In genomic region chr3:14874402-14875040, GRCm38 (mm10) we compare ENCODE assay signal across 8 mouse cellular contexts. TPM values are rescaled to one million over a fixed set of nuclear protein-coding genes. Genes with fewer than 3 reads are reported as not detected.
A peak's percentile ranks its signal among the peaks of the same experiment; 100 is the strongest.
DNase-seq lines count a peak whose midpoint lies in the region; ATAC-seq and TF ChIP-seq lines count a peak whose summit lies in the region.

No protein-coding gene starts in this region.

- H3K9ac ChIP-seq in liver, postnatal 0 days (replicated peaks), result no peak overlapping the region

- H3K4me3 ChIP-seq in liver, postnatal 0 days (ENCODE audit: low read depth, low read length), result no peak overlapping the region

- H3K4me1 ChIP-seq in liver, postnatal 0 days (ENCODE audit: insufficient read depth), result peaks cover 18% of the 10 kb centered on the region

- peak; percentile 53 for TF ChIP-seq EP300 in liver, postnatal 0 days (IDR thresholded peaks at IDR 0.05; ENCODE audit: low read depth)

- TF ChIP-seq CTCF in liver, postnatal 0 days (IDR thresholded peaks at IDR 0.05; ENCODE audit: low read depth), result peak; percentile 81

- no peaks in the 10 kb centered on the region for H3K36me3 ChIP-seq in liver, postnatal 0 days (replicated peaks; ENCODE audit: insufficient read depth, low read length)

- H3K27me3 ChIP-seq in liver, postnatal 0 days (ENCODE audit: insufficient read depth, low read length), result no peaks in the 10 kb centered on the region

- peak; percentile 50 for ATAC-seq in CD4-positive, CD25-positive, alpha-beta regulatory T cell, adult 4 months
- ATAC-seq in erythroblast, adult 5-6 weeks (replicated peaks; ENCODE audit: low FRiP score, poor library complexity, severe bottlenecking), result 0 out of 2 replicates have a peak, but pooled peaks have one; percentile 12
- no peak for ATAC-seq in liver, postnatal 0 days

- WGBS in liver, postnatal 0 days (ENCODE audit: insufficient replicate concordance), result 39% methylated on average over 8 of the region's 8 CpGs

- no peak overlapping the region for H3K4me2 ChIP-seq in liver, postnatal 0 days (ENCODE audit: low read depth, low read length)

- H3K9me3 ChIP-seq in liver, postnatal 0 days (ENCODE audit: low read length), result no peaks in the 10 kb centered on the region

- DNase-seq in heart, adult 8-10 months (ENCODE audit: low spot score), result peak; percentile 72
- DNase-seq in heart, postnatal 4 days, result no peak
- no peak for DNase-seq in liver, postnatal 0 days
- no peak for DNase-seq in B cell, adult 2 months
- DNase-seq in left cerebral cortex, adult 9 months (ENCODE audit: low spot score in 2 of 2), result no peak
- no peak for DNase-seq in adrenal gland, postnatal 4 days (ENCODE audit: low spot score in 2 of 2)

- no peak overlapping the region for H3K27ac ChIP-seq in liver, postnatal 0 days (ENCODE audit: low read depth)

RNA-seq across cellular contexts. Expression of gene Car3, which starts 11.2 kb away (rescaled TPM):
- 10 to 100 TPM; 19.3 to 24.9 (median 23.7) TPM for total RNA-seq in heart, adult 8-10 months (2022)
- 10 to 100 TPM; 22.0 to 45.6 TPM for total RNA-seq in heart, postnatal 4 days (2021)
- polyA plus RNA-seq in CD4-positive, CD25-positive, alpha-beta regulatory T cell, adult 4 months (2017; shearing (Covaris generic)), result not detected
- total RNA-seq in erythroblast, adult 5-6 weeks (2015; ENCODE audit: low replicate concordance), result 0.38 TPM in 1 of 2 replicates, not detected in the other
- 0.85 TPM in 1 of 2 replicates, not detected in the other for total RNA-seq in erythroblast, adult 5-6 weeks (2017; ENCODE audit: low replicate concordance)
- polyA plus RNA-seq in liver, postnatal 0 days (2015; fragmentation: Nextera tagmentation; extraction: Ambion mirVana), result 38.8 and 39.0 TPM in 2 replicates
- 100 to 1,000 TPM; 819 to 922 TPM for total RNA-seq in adrenal gland, postnatal 4 days (2021)

RNA-seq across cellular contexts. Expression of gene Car2, which starts 11.6 kb away (rescaled TPM):
- total RNA-seq in heart, adult 8-10 months (2022), result 1 to 10 TPM; 6.0 to 7.2 (median 7.0) TPM
- total RNA-seq in heart, postnatal 4 days (2021), result 10 to 100 TPM in 1 of 2 experiments, 1 to 10 TPM in 1; 9.8 to 11.8 TPM
- polyA plus RNA-seq in CD4-positive, CD25-positive, alpha-beta regulatory T cell, adult 4 months (2017; shearing (Covaris generic)), result 1 to 10 TPM; 4.0 to 6.9 TPM
- total RNA-seq in erythroblast, adult 5-6 weeks (2015; ENCODE audit: low replicate concordance), result 2,221 and 2,248 TPM in 2 replicates
- 2,517 and 3,025 TPM in 2 replicates for total RNA-seq in erythroblast, adult 5-6 weeks (2017; ENCODE audit: low replicate concordance)
- 901 and 980 TPM in 2 replicates for polyA plus RNA-seq in liver, postnatal 0 days (2015; fragmentation: Nextera tagmentation; extraction: Ambion mirVana)
- total RNA-seq in adrenal gland, postnatal 4 days (2021), result 10 to 100 TPM; 47.1 to 65.0 TPM

Comparison
In these comparisons a context has a peak if more than half of its experiments do, and no peak if none do; other contexts are left out.
1. RNA of gene Car3, which starts 11.2 kb away (total RNA-seq): 819 to 922 TPM in adrenal gland, postnatal 4 days; 22.0 to 45.6 TPM in heart, postnatal 4 days, 19.3 to 24.9 TPM in heart, adult 8-10 months and 0.38 to 0.85 TPM in erythroblast, adult 5-6 weeks; every median in the first group is over 10 times any median in the second.
2. RNA of gene Car2, which starts 11.6 kb away (total RNA-seq): 2,221 to 3,025 TPM in erythroblast, adult 5-6 weeks; 47.1 to 65.0 TPM in adrenal gland, postnatal 4 days, 9.8 to 11.8 TPM in heart, postnatal 4 days and 6.0 to 7.2 TPM in heart, adult 8-10 months; every median in the first group is over 10 times any median in the second.